Mouse (Mus musculus): ENCODE results near the gene Ano8.
A peak's percentile ranks its signal among the peaks of the same experiment; 100 is the strongest.

GRCm38 (mm10) chr8:71528362-71529073 is 42.8 kb upstream of the Ano8 start:
- TF ChIP-seq POLR2A (IDR thresholded peaks at IDR 0.05; ENCODE audit: borderline replicate concordance, extremely low read depth, low read depth, low read length) (peak; percentile 44; the same call in 1 of the 2 replicates), CTCF (IDR thresholded peaks at IDR 0.05; ENCODE audit: insufficient read depth, low read length) (no peak)
